Mouse (Mus musculus) kidney, postnatal 25 days (tissue): ENCODE data around the gene Erlec1.

Experiments used
- DNase-seq, 2 experiments: peaks; one replicate each; pipeline ENCODE4 v3.0.0; 2021; ENCODE audit warnings: mixed read lengths in 2 of 2

Gene Erlec1

GRCm38 (mm10) chr11:30954279-30954725, at the start of gene Erlec1:
Gene Erlec1, minus strand, starts transcription at chr11:30954335.
- peak; percentile 88 to 95 for DNase-seq

GRCm38 (mm10) chr11:31001169-31001908, 47.2 kb upstream of the Erlec1 start:
- DNase-seq = peak in 1 of 2 experiments; percentile 37

DNA sequence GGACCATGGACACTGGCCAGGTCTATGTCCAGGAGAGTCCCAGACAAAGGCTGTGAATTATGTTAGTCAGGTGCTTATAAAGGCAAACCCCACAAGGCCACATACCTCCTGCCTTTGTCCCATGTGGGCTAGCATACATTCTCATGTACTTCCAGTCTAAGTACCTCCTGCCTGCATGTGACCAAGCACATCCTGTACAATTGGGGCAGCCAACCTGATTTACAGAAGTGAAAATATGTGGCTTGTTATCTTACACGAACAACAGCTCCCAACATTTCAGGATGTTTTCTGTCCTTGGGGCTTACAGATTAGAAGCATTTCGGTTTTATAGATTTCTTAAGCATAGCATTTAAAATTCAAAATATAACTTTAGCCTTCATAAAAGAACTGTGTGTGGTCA, 45.9 kb upstream of the Erlec1 start:
- DNase-seq = no peak

- DNase-seq = no peak
Observed at GRCm38 (mm10) chr11:30998704-30999103, 44.6 kb upstream of the Erlec1 start.

DNA sequence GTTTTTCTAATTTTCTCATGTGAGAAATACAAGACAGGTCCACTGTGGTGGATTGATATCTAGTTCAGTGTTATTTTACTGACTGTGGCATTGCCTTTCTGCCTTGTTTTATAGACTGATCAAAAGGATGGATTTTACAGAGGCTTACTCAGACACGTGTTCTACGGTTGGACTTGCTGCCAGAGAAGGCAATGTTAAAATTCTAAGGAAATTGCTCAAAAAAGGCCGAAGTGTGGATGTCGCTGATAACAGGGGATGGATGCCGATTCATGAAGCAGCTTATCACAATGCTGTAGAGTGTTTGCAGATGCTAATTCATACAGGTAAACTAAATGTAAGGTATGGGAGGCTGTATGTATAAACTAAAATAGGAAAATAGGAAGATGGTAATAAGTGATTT, 44.1 kb upstream of the Erlec1 start:
- no peak for DNase-seq

DNA sequence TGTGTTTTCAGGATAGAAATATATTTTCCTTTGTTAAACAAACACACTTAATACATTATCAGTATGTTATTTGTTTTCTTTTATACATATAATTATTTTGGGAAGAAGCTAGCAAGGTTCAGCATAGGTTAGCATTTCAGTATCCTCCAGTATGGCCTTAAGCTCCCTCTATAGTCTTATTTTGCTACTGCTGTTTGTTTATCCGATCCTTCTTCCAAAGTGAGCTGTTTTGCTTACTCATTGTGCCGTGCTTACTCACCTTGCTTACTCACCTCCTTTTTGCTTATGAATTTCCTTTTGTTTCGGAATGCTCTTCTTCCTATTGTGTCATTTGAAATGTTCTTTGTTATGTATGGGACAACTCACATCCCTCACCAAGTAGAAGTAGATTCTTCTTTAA, 42.5 kb upstream of the Erlec1 start:
- no peak for DNase-seq

DNA sequence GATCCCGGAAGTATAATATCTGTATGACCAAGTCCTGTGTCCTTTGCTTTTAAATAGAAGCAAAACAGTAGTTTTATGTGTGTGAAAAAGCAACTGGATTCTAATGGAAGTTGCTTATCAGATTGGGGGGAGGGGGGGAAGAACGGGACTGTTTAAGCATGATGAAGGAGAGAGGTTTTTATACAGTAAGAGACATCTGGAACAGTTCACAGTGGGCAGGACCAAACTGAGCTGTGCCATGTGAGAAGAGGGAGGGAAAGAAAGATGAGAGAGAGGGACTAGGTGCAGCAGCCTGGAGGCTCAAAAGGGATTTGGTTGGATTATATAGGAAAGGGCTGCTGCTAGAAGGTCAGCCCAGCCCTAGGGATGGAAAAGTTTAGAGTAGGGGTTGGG, 32.5 kb upstream of the Erlec1 start:
- no peak for DNase-seq

DNA sequence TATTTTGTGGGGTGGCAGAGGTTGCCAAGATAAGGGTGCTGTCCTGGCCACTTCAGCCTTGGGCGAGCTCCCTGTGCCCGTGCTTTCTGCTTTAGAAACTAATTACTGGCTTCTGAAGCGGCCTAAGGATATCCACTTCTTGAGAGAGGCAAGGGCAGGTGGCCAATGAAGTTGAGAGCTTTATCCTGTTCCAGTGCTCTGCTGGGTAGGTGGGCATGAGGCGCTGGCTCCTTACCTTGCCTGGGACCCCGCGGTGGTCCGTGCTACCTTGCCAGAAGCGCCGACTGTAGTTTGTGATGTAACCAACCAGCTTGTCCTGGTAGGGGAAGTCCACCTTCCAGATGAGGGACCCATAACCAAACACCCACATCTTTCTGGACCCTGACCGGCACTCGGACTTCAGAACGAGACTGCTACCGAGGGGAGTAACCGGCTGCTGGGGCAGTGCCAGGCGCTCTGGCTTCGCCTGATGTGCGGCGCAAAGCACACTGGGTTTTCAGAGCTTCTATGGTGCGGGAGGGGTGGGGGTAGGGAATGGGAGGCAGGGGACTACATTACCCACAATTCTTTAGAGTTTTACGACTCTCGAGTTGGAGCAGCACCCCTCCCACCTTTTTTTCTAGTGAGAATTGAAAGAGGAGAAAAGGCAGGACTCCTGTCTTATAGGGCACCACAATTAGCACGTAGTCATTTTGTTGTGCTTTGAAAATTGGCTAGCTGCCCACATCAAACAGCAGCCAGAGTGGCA, 31.9 kb upstream of the Erlec1 start, which contains the start of gene Chac2:
Chac2 (minus strand) TSS at position 474 of the 748 bp plus-strand sequence.
- DNase-seq = peak; percentile 95 to 98

DNA sequence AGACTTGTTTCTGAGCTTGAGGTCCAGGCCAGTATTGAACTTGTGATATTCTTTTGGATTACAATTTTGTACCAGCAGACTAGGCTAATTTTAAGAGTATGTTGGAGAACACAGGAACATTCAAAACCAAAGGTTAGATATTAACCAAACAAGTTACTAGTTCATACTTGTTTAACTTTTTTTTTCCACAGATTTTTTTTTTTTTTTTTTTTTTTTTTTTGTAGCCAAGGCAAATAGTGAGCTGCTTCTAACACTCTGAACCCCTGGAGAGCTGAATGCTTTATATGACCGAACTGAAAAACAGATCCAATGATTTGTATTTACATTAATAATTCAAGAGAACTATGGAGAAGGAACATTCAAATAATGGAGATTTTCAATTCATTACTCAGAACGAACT, 31.1 kb upstream of the Erlec1 start:
- DNase-seq = no peak

- DNase-seq = peak; percentile 44 to 64
Observed at GRCm38 (mm10) chr11:30953469-30954154, 523 bp downstream of the Erlec1 start.

DNA sequence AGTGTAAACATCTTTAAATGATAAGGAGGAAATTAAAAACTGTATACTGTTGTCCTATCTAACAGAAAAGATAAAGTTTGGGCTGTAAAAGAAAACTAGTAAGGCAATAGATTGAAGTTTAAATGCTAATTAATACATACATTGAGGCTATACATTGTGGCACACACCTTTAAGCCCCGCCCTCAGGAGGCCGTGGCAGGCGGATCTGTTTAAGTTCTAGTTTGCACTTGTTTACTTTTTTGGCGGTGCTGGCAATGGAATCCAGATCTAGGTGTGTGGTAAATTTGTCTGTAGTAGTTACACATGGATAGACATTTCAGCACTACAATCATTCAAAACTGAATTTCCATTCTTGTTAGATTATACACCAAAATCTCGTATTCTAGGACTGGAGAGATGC, 1.3 kb downstream of the Erlec1 start:
- DNase-seq = no peak

- DNase-seq = peak; percentile 7 to 38
Observed at GRCm38 (mm10) chr11:30943522-30943921, 10.6 kb downstream of the Erlec1 start.

- no peak for DNase-seq
Observed at GRCm38 (mm10) chr11:30928498-30928897, 25.6 kb downstream of the Erlec1 start.

DNA sequence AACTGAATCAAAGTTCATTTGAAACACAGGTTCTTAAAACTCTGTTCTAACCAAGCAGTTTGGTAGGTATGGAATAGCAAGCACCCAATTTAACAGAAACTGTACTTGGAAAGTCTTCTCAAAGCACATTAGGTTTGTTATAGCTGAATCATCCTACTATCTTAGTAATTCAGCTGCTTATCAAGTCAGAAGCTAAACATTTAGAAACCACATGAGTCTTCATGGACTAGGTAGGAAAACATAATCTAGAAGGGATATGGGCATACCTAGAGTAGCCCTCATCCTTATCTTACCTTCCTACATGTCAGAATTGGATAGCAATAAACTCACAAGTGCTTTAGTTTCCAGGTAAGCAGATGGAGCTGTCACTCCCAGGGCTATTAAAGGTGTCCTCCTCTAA, 26.1 kb downstream of the Erlec1 start:
- no peak for DNase-seq

GRCm38 (mm10) chr11:30923283-30923682, 30.9 kb downstream of the Erlec1 start:
- no peak for DNase-seq

GRCm38 (mm10) chr11:30920641-30921040, 33.5 kb downstream of the Erlec1 start:
- DNase-seq = no peak

- DNase-seq = no peak
Observed at GRCm38 (mm10) chr11:30912311-30912710, 41.8 kb downstream of the Erlec1 start.

DNA sequence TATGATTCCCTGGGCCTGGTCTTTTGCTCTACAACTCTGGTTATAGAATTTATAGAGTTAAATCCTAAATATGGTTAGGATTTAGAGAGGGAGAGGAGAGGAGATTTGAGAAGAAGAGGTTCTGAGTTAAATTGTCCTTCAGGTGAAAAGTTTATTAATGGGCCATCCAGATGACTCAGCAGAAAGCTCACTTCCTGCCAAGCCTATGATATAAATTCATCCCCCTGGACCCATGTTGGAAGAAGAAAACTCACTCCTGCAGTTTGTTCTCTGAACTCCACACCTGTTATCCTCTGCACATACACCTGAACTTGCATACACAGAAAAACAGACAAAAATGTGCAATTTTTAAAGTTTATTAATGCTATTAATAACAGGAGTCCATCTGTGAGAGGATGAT, 54.8 kb downstream of the Erlec1 start:
- DNase-seq = no peak

GRCm38 (mm10) chr11:30896201-30896600, 57.9 kb downstream of the Erlec1 start:
- no peak for DNase-seq

GRCm38 (mm10) chr11:30888153-30888552, 66.0 kb downstream of the Erlec1 start:
- DNase-seq = no peak

DNA sequence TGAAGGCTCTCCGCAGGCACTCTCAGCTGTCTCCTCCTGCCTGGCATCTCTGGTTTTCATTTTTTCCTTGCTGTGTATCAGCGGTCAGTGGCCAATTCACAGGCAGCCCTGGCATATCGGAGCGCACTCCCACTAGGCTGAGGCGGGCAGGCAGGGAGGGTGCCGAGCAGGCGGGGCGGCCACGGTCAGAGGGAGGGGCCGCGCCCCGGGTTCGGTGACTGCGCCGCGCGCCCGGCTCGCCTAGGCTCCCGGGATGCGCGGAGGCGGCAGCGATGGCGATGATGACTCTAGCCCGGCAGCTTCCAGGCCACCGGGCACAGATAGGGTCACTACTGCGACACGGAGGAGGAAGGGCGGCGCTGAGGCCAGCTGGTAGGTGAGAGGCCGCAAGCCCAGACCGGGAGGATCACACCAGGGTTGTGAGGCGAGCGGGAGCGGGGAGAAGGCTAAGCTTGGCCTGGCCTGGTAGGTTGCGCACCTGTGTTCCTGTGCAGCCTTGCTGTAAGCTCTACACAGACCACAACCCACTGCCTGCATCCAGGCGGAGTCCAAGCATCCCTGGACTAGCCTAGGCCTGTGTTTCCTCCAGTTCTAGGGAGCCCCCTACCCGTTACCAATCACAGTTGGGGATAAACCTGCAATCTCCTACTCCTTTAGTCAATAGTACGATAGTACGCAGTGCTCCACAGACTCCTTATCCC, 68.8 kb downstream of the Erlec1 start, which contains the start of the genes Gpr75 and Asb3:
Gpr75 (plus strand) TSS at position 188 of the 701 bp plus-strand sequence.
Asb3 (plus strand) TSS at position 246 of the 701 bp plus-strand sequence.
- peak; percentile 43 to 68 for DNase-seq
